Mouse (Mus musculus) ES-E14 (cell line): ENCODE measurements around the gene Lypd1.

Experiments used
- CHD2 ChIP-seq: IDR thresholded peaks from 2 replicates; pipeline ENCODE4 v1.6.1; 2014; ENCODE audit warnings: mild to moderate bottlenecking, low read depth, low read length, inconsistent platforms
- HCFC1 ChIP-seq: IDR thresholded peaks from 2 replicates; pipeline ENCODE4 v1.6.1; 2012; ENCODE audit warnings: low read length, inconsistent platforms, borderline replicate concordance; ENCODE audit not compliant: insufficient read depth
- ZC3H11A ChIP-seq: IDR thresholded peaks from 2 replicates; pipeline ENCODE4 v1.6.1; 2012; ENCODE audit warnings: low read depth, mild to moderate bottlenecking, inconsistent platforms, low read length, borderline replicate concordance

DNA sequence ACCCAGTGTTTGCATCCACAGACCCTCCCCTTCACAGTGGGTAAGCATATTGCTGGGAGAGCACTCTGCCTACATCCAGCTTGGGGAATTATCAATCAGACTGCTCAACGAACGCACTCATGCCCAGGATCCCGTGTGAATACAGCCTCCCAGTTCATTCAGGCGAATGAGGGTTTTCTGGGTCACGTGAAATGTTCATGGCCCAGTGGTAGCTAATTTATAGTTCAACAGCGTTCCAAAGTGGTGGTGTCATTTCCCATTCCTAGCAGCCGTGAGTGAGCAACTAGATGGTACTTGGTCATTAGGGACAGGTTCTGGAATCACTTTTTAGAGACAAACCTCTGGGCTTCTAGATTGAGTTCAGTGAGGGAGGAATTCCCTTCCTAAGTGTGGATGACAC lies 91.8 kb downstream of the Lypd1 start:
- no peak for TF ChIP-seq HCFC1
- TF ChIP-seq ZC3H11A, result no peak
- no peak for TF ChIP-seq CHD2
